Mouse (Mus musculus) E14TG2a.4 (cell line): ENCODE results near the gene Ttc1.

Experiments
- CTCF ChIP-seq: conservative IDR thresholded peaks from 2 replicates; pipeline ENCODE4 v1.5.1; 2014; ENCODE audit warnings: low read length
- NANOG ChIP-seq: IDR thresholded peaks from 2 replicates; pipeline ENCODE4 v1.6.1; 2014; ENCODE audit warnings: borderline replicate concordance, low read length, mixed read lengths
- POU5F1 ChIP-seq: IDR thresholded peaks from 2 replicates; pipeline ENCODE4 v1.6.1; 2014; ENCODE audit warnings: low read length, borderline replicate concordance

GRCm38 (mm10) chr11:43790446-43790845 lies 42.6 kb upstream of the Ttc1 start:
- TF ChIP-seq CTCF (no peak), NANOG (no peak), POU5F1 (no peak)
